Mouse (Mus musculus): Measurements from ENCODE around the gene Olfr693. TPM values are rescaled to one million over a fixed set of nuclear protein-coding genes. Genes with fewer than 3 reads are reported as not detected.

The Olfr693 gene
- polyA plus RNA-seq, 1 experiment from 2014 or later, result not detected

Other genes with a start within 250 kb of the Olfr693 start
- gene Olfr694, start 11.2 kb upstream of the Olfr693 start, polyA plus RNA-seq (2014; fragmentation: Nextera tagmentation; extraction: Ambion mirVana), result not detected in 2 replicates
- not detected in 2 replicates for gene Olfr695, start 35.8 kb upstream of the Olfr693 start, polyA plus RNA-seq (2014; fragmentation: Nextera tagmentation; extraction: Ambion mirVana)
- gene Olfr697, start 61.9 kb upstream of the Olfr693 start, polyA plus RNA-seq (2014; fragmentation: Nextera tagmentation; extraction: Ambion mirVana), result not detected in 2 replicates
- gene Olfr698, start 74.8 kb upstream of the Olfr693 start, polyA plus RNA-seq (2014; fragmentation: Nextera tagmentation; extraction: Ambion mirVana), result not detected in 2 replicates
- not detected in 2 replicates for gene Olfr699, start 112.6 kb upstream of the Olfr693 start, polyA plus RNA-seq (2014; fragmentation: Nextera tagmentation; extraction: Ambion mirVana)
- not detected in 2 replicates for gene Olfr700, start 128.2 kb upstream of the Olfr693 start, polyA plus RNA-seq (2014; fragmentation: Nextera tagmentation; extraction: Ambion mirVana)
- not detected in 2 replicates for gene Olfr701, start 133.5 kb upstream of the Olfr693 start, polyA plus RNA-seq (2014; fragmentation: Nextera tagmentation; extraction: Ambion mirVana)
- not detected in 2 replicates for gene Olfr702, start 153.3 kb upstream of the Olfr693 start, polyA plus RNA-seq (2014; fragmentation: Nextera tagmentation; extraction: Ambion mirVana)
- not detected in 2 replicates for gene Olfr703, start 162.8 kb upstream of the Olfr693 start, polyA plus RNA-seq (2014; fragmentation: Nextera tagmentation; extraction: Ambion mirVana)
- gene Olfr704, start 182.6 kb upstream of the Olfr693 start, polyA plus RNA-seq (2014; fragmentation: Nextera tagmentation; extraction: Ambion mirVana), result not detected in 2 replicates
- gene Olfr705, start 196.3 kb upstream of the Olfr693 start, polyA plus RNA-seq (2014; fragmentation: Nextera tagmentation; extraction: Ambion mirVana), result not detected in 2 replicates
- gene Olfr706, start 207.6 kb upstream of the Olfr693 start, polyA plus RNA-seq (2014; fragmentation: Nextera tagmentation; extraction: Ambion mirVana), result not detected in 2 replicates
- gene Olfr707, start 220.7 kb upstream of the Olfr693 start, polyA plus RNA-seq (2014; fragmentation: Nextera tagmentation; extraction: Ambion mirVana), result not detected in 2 replicates
- gene Olfr1532-ps1, start 227.4 kb upstream of the Olfr693 start, polyA plus RNA-seq (2014; fragmentation: Nextera tagmentation; extraction: Ambion mirVana), result not detected in 2 replicates

Measured in heart, embryonic 11.5 days (tissue).